Mouse (Mus musculus): Measurements from ENCODE around the gene Dusp1. TPM values are rescaled to one million over a fixed set of nuclear protein-coding genes. Genes with fewer than 3 reads are reported as not detected.

Gene Dusp1
- total and polyA plus RNA-seq, 3 experiments: 3.5 to 9.9 (median 5.6) TPM

DNA sequence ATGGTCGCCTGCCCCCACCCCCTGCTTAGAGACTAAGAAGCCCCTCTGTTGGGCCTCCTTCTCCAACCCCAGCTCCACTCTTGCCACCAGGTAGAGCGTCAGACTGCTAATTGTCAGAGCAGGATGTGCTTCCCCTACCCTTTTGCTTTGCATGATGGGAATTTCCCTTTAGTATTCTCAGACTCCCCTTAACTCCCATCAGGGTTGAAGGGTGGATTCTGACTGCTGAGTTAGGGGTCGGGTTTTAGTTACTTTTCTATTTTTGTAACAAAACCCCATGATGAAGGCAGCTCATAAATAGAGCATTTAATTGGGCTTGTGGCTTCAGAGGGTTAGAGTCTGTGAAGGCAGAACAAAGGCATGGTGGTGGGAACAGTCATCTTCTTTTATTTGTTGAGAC lies 8.9 kb downstream of the Dusp1 start:
- Histone ChIP-seq H3K9ac (ENCODE audit: insufficient read depth, low read depth) (no peak overlapping the region), H3K4me1 (ENCODE audit: control insufficient read depth in 1 of 2, insufficient read depth in 2 of 2) (peaks cover 32 to 64% of the 10 kb centered on the region in 2 experiments), H3K36me3 (replicated peaks in 1 of 2; ENCODE audit: control insufficient read depth in 1 of 2, insufficient read depth in 1 of 2, low read length in 1 of 2) (no peaks in the 10 kb centered on the region), H3K4me2 (ENCODE audit: insufficient read depth, low read depth, poor library complexity, severe bottlenecking) (peak overlapping the region; percentile 69; the same call in 1 of the 2 replicates), H3K27me3 (replicated peaks) (no peaks in the 10 kb centered on the region), H3K27ac (ENCODE audit: insufficient read depth, low read depth) (peak overlapping the region; percentile 67; the same call in 1 of the 2 replicates), H3K9me3 (replicated peaks; ENCODE audit: low read length) (peaks cover 17% of the 10 kb centered on the region), H3K79me2 (replicated peaks; ENCODE audit: control insufficient read depth, extremely low read depth, insufficient read depth, poor library complexity, severe bottlenecking) (no peaks in the 10 kb centered on the region), H3K4me3 (replicated peaks in 1 of 3; ENCODE audit: low read depth in 2 of 3, low read length in 2 of 3, poor library complexity in 1 of 3) (no peak overlapping the region)
- peak; percentile 81 for DNase-seq (ENCODE audit: extremely low read depth)
- TF ChIP-seq POLR2AphosphoS2 (IDR thresholded peaks at IDR 0.05; ENCODE audit: low read depth, low read length): no peak
- TF ChIP-seq PAX5 (IDR thresholded peaks at IDR 0.05; ENCODE audit: low read length): no peak
- peak; percentile 77 for TF ChIP-seq IRF4 (IDR thresholded peaks at IDR 0.05; ENCODE audit: low read depth, low read length)
- peak; percentile 59 for TF ChIP-seq MYC (IDR thresholded peaks at IDR 0.05; ENCODE audit: low read depth, low read length)
- peak; percentile 7; the same call in 1 of the 2 replicates for TF ChIP-seq BHLHE40 (IDR thresholded peaks at IDR 0.05; ENCODE audit: low read depth, low read length)
- TF ChIP-seq TCF12 (IDR thresholded peaks at IDR 0.05; ENCODE audit: low read depth, low read length): peak; percentile 35; the same call in 1 of the 2 replicates
- TF ChIP-seq E2F4 (IDR thresholded peaks at IDR 0.05; ENCODE audit: insufficient replicate concordance, low read depth, low read length): no peak
- TF ChIP-seq MAFK (IDR thresholded peaks at IDR 0.05; ENCODE audit: insufficient replicate concordance, low read length): 0 out of 2 replicates have a peak, but pooled peaks have one; percentile 42
- TF ChIP-seq CHD2 (IDR thresholded peaks at IDR 0.05; ENCODE audit: low read length): peak; percentile 62; the same call in 1 of the 2 replicates
- TF ChIP-seq TBP (conservative IDR thresholded peaks at IDR 0.05; ENCODE audit: low read depth, low read length): no peak
- TF ChIP-seq HCFC1 (IDR thresholded peaks at IDR 0.05; ENCODE audit: low read depth, low read length): no peak
- peak; percentile 27 for TF ChIP-seq SMC3 (IDR thresholded peaks at IDR 0.05; ENCODE audit: low read depth, low read length)
- TF ChIP-seq POLR2A (IDR thresholded peaks at IDR 0.05; ENCODE audit: low read depth, low read length): no peak
- TF ChIP-seq ZNF384 (IDR thresholded peaks at IDR 0.05; ENCODE audit: low read depth, low read length): no peak
- 0 out of 2 replicates have a peak, but pooled peaks have one; percentile 13 for TF ChIP-seq ELF1 (IDR thresholded peaks at IDR 0.05; ENCODE audit: low read depth, low read length)
- TF ChIP-seq ZKSCAN1 (IDR thresholded peaks at IDR 0.05; ENCODE audit: borderline replicate concordance, low read depth, low read length): no peak; the same call in 1 of the 2 replicates
- TF ChIP-seq RCOR1 (conservative IDR thresholded peaks at IDR 0.05; ENCODE audit: low read depth, low read length): peak; percentile 35; the same call in 1 of the 2 replicates
- TF ChIP-seq ZC3H11A (IDR thresholded peaks at IDR 0.05; ENCODE audit: low read depth, low read length): no peak
- no peak for TF ChIP-seq USF2 (conservative IDR thresholded peaks at IDR 0.05; ENCODE audit: low read depth, low read length)
- peak; percentile 80 for TF ChIP-seq ETS1 (conservative IDR thresholded peaks at IDR 0.05; ENCODE audit: low read depth, low read length)
- TF ChIP-seq MAZ (IDR thresholded peaks at IDR 0.05; ENCODE audit: low read depth, low read length): no peak; the same call in 1 of the 2 replicates
- no peak for TF ChIP-seq MXI1 (IDR thresholded peaks at IDR 0.05; ENCODE audit: low read depth, low read length)
- TF ChIP-seq KAT2A (IDR thresholded peaks at IDR 0.05; ENCODE audit: insufficient replicate concordance, low read length): 0 out of 2 replicates have a peak, but pooled peaks have one; percentile 55
- no peak for TF ChIP-seq JUN (IDR thresholded peaks at IDR 0.05; ENCODE audit: insufficient read depth, low read depth, low read length)
- TF ChIP-seq EP300 (IDR thresholded peaks at IDR 0.05; ENCODE audit: low read length): peak; percentile 73
- TF ChIP-seq NRF1 (IDR thresholded peaks at IDR 0.05; ENCODE audit: low read depth, low read length): no peak
- TF ChIP-seq JUND (conservative IDR thresholded peaks at IDR 0.05; ENCODE audit: low read depth, low read length): 0 out of 2 replicates have a peak, but pooled peaks have one; percentile 21
- TF ChIP-seq SIN3A (IDR thresholded peaks at IDR 0.05; ENCODE audit: low read length): 0 out of 2 replicates have a peak, but pooled peaks have one; percentile 70
- peak; percentile 30 for TF ChIP-seq RAD21 (IDR thresholded peaks at IDR 0.05; ENCODE audit: low read depth, low read length)
- TF ChIP-seq MEF2A (IDR thresholded peaks at IDR 0.05; ENCODE audit: borderline replicate concordance, low read depth, low read length): peak; percentile 99
- peak; percentile 24 for TF ChIP-seq MAX (IDR thresholded peaks at IDR 0.05; ENCODE audit: low read length)
- TF ChIP-seq ZMIZ1 (IDR thresholded peaks at IDR 0.05; ENCODE audit: low read depth, low read length): no peak
- no peak for TF ChIP-seq CTCF (conservative IDR thresholded peaks at IDR 0.05 in 1 of 2, IDR thresholded peaks at IDR 0.05 in 1 of 2; ENCODE audit: low read depth in 2 of 2, low read length in 2 of 2)
- TF ChIP-seq GABPA (IDR thresholded peaks at IDR 0.05; ENCODE audit: insufficient replicate concordance, low read depth, low read length): no peak
- no peak for TF ChIP-seq USF1 (IDR thresholded peaks at IDR 0.05; ENCODE audit: low read depth, low read length)
- TF ChIP-seq CHD1 (IDR thresholded peaks at IDR 0.05; ENCODE audit: low read depth, low read length): no peak
- TF ChIP-seq NELFE (IDR thresholded peaks at IDR 0.05; ENCODE audit: low read depth, low read length): no peak
- no peak for TF ChIP-seq UBTF (IDR thresholded peaks at IDR 0.05; ENCODE audit: low read depth, low read length)
- in situ Hi-C loops (cut with MboI; ENCODE audit: low pct_ligation_motif_present, low pct_unique_long_range_greater_than_20kb, low sequenced_read_pairs) (no loop called here), dilution Hi-C loops (cut with MboI; ENCODE audit: extremely low pct_ligation_motif_present, extremely low pct_unique_long_range_greater_than_20kb, low sequenced_read_pairs) (no loop called here)
